Mouse (Mus musculus) erythroblast, embryonic 14.5 days (primary cell): ENCODE measurements around the gene Olfr1061. TPM values are rescaled to one million over a fixed set of nuclear protein-coding genes. Genes with fewer than 3 reads are reported as not detected.
"Not testable (repeated sequence)": the region's sequence is repeated elsewhere in the genome, so short reads cannot be mapped to it uniquely, and the experiment has no call there.

Experiments
- H3K27me3 ChIP-seq: 2 replicates; pipeline ENCODE4 v1.6.1; 2012; ENCODE audit warnings: inconsistent platforms; ENCODE audit not compliant: control insufficient read depth
- H3K36me3 ChIP-seq: 2 replicates; pipeline ENCODE4 v1.6.1; 2012; ENCODE audit warnings: mild to moderate bottlenecking, inconsistent platforms; ENCODE audit not compliant: control insufficient read depth
- H3K4me1 ChIP-seq: 2 replicates; pipeline ENCODE4 v1.6.1; 2012; ENCODE audit warnings: inconsistent platforms; ENCODE audit not compliant: control insufficient read depth
- H3K4me3 ChIP-seq: replicated peaks from 2 replicates; pipeline ENCODE3; 2012; ENCODE audit warnings: moderate library complexity, mild to moderate bottlenecking, inconsistent platforms
- H3K9me3 ChIP-seq: 2 replicates; pipeline ENCODE4 v1.6.1; 2012; ENCODE audit warnings: low read length, inconsistent platforms, mixed read lengths; ENCODE audit not compliant: control insufficient read depth
- GATA1 ChIP-seq: IDR thresholded peaks from 2 replicates; pipeline ENCODE4 v1.6.1; 2012; ENCODE audit warnings: low read length, inconsistent platforms, mixed read lengths
- TAL1 ChIP-seq: IDR thresholded peaks from 3 replicates; pipeline ENCODE4 v1.6.1; 2012; ENCODE audit warnings: low read length, inconsistent platforms, mixed read lengths
- polyA plus RNA-seq: library from polyadenylated mRNA; stranded (reverse); fragments of >175 nt; gene quantifications from 2 replicates; pipeline ENCODE4 v1.2.3, GENCODE M21; 2012

Gene Olfr1061
- 0.04 TPM in 1 of 2 replicates, not detected in the other for polyA plus RNA-seq

GRCm38 (mm10) chr2:86413950-86414349 lies at the start of gene Olfr1061:
Olfr1061 (minus strand) TSS chr2:86414050.
- Histone ChIP-seq H3K4me3 (no peak within 1 kb of the TSS), H3K4me1 (no peaks in the 10 kb centered on the region), H3K27me3 (no peaks in the 10 kb centered on the region), H3K36me3 (no peaks in the 10 kb centered on the region), H3K9me3 (no peaks in the 10 kb centered on the region)
- no peak for TF ChIP-seq TAL1

GRCm38 (mm10) chr2:86460434-86460833 lies 46.6 kb upstream of the Olfr1061 start:
- Histone ChIP-seq H3K9me3 (no peaks in the 10 kb centered on the region), H3K4me3 (no peak overlapping the region), H3K36me3 (no peaks in the 10 kb centered on the region), H3K27me3 (no peaks in the 10 kb centered on the region), H3K4me1 (no peaks in the 10 kb centered on the region)
- TF ChIP-seq TAL1 (no peak), GATA1 (no peak)

GRCm38 (mm10) chr2:86456169-86456568 lies 42.3 kb upstream of the Olfr1061 start, which contains the start of gene Olfr1066:
Olfr1066 (minus strand) TSS chr2:86456269.
- H3K4me3 ChIP-seq: no peak within 1 kb of the TSS
- TF ChIP-seq GATA1 (no peak), TAL1 (no peak)
- H3K27me3 ChIP-seq: no peaks in the 10 kb centered on the region
- no peaks in the 10 kb centered on the region for H3K4me1 ChIP-seq
- H3K9me3 ChIP-seq: no peaks in the 10 kb centered on the region
- H3K36me3 ChIP-seq: no peaks in the 10 kb centered on the region

DNA sequence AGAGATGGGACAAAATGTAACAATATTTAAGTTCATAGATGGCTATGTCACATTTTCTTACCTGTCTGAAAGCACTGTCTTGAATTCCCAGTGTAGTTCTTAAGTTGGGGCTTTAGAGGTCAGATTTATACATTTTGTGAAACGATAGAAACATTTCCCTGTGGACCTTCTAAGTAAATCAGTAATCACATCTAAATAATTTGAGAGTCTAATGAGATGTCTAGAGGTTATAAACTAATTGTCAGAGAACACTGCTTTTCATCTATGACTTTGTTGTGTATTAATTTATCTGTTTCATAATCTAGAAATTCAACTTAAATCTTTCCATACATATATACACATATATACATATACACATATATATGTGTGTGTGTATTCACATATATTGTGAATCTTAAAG lies 36.6 kb upstream of the Olfr1061 start, which contains the start of gene Olfr1065:
Gene Olfr1065 (minus strand): TSS at position 101 of the 400 bp plus-strand sequence.
- not testable (repeated sequence) for H3K4me3 ChIP-seq, H3K36me3 ChIP-seq, H3K9me3 ChIP-seq, H3K27me3 ChIP-seq, H3K4me1 ChIP-seq

DNA sequence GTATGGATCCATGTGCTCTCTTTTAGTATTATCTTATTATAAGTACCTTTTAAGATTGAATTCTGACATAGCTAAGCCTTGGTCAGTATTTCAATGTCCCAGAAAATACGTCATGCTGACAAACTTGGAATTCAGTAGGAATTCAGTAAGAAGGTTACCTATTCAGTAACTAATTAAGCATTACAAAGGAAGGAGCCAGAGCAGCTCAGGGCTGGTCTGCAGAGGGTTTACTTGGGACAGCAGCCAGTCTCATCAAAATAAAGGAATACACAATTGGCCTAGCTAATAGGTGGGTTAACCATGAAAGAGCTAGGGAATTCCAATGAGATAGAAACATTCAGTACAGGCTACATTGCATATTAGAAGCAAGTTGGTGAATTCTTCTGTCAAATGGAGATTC lies 28.3 kb upstream of the Olfr1061 start:
- H3K4me3 ChIP-seq, H3K9me3 ChIP-seq, H3K36me3 ChIP-seq, H3K27me3 ChIP-seq, H3K4me1 ChIP-seq: not testable (repeated sequence)

- not testable (repeated sequence) for H3K9me3 ChIP-seq, H3K27me3 ChIP-seq
These were observed 14.7 kb upstream of the Olfr1061 start for GRCm38 (mm10) chr2:86428511-86428910.

DNA sequence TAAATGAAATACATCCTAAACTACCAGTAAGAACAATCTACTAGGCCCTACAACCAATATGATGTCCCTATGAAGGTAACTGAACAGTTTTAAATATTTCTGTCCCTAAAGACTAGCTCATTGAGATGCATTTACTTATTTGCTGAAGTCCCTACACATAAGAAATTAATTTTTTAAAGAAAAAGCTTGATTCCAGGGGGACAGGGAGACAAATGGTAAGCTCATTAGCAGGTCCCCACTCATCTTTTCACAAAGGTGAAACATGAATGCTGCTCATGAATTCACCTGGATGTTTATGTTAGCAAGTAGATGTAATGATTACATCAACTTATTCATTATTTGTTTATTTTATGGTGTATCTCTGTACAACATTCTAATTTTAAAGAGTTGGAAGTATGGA lies 12.8 kb upstream of the Olfr1061 start, which contains the start of gene Olfr1062:
Gene Olfr1062 (minus strand): TSS at position 101 of the 400 bp plus-strand sequence.
- not testable (repeated sequence) for H3K27me3 ChIP-seq, H3K9me3 ChIP-seq, H3K36me3 ChIP-seq, H3K4me1 ChIP-seq, H3K4me3 ChIP-seq

More at GRCm38 (mm10) chr2:86428511-86428910, 14.7 kb upstream of the Olfr1061 start:
- H3K4me3 ChIP-seq, H3K36me3 ChIP-seq, H3K4me1 ChIP-seq: not testable (repeated sequence)

DNA sequence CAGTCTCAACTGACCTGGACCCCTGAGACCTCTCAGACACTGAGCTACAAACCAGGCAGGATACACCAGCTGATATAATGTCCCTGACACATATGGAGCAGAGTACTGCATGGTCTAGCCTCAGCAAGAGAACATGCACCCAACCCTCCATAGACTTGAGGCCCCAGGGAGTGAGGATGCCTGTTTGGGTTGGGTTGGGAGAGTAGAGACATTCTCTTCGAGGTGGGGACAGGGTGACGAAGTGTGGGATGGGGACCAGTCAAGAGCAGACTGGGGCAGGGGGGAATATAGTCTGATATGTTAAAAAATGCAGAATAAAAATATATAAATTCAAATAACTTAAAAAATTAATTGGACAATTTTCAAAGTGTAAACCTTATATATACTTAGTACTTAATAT lies 18.7 kb downstream of the Olfr1061 start:
- TF ChIP-seq TAL1: no peak
- TF ChIP-seq GATA1: no peak
- Histone ChIP-seq H3K4me3 (no peak overlapping the region), H3K27me3 (no peaks in the 10 kb centered on the region), H3K36me3 (no peaks in the 10 kb centered on the region), H3K4me1 (no peaks in the 10 kb centered on the region), H3K9me3 (peaks cover 4% of the 10 kb centered on the region; the same call in 1 of the 2 replicates)

DNA sequence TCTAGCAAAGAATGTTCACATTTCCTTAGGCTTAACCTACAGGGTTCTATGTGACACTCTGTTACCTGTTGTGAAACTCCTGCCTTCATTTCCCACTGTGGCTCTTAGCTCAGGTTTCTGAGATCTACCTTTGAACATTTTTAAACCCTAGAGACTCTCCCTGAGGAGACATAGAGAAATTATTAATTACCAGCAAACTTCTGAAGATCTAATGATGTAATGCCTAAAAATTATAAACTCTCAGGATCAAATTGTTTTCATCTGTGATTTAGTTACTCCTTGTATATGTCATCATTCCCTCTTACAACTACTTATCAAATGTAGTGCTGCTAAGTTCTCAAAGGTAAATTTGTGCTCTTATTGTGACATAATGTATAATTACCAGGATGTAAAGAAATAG lies 25.4 kb downstream of the Olfr1061 start, which contains the start of gene Olfr1058:
Gene Olfr1058 (minus strand): TSS at position 101 of the 400 bp plus-strand sequence.
- not testable (repeated sequence) for H3K27me3 ChIP-seq, H3K9me3 ChIP-seq, H3K36me3 ChIP-seq, H3K4me1 ChIP-seq, H3K4me3 ChIP-seq

GRCm38 (mm10) chr2:86378293-86378692 lies 35.6 kb downstream of the Olfr1061 start, which contains the start of gene Olfr1057:
Olfr1057 (minus strand) TSS chr2:86378393.
- H3K4me3 ChIP-seq: no peak within 1 kb of the TSS
- no peaks in the 10 kb centered on the region for H3K36me3 ChIP-seq
- no peaks in the 10 kb centered on the region for H3K27me3 ChIP-seq
- no peaks in the 10 kb centered on the region for H3K4me1 ChIP-seq
- peaks cover 2% of the 10 kb centered on the region; the same call in 1 of the 2 replicates for H3K9me3 ChIP-seq
- TF ChIP-seq GATA1 (no peak), TAL1 (no peak)

- H3K36me3 ChIP-seq, H3K27me3 ChIP-seq, H3K4me3 ChIP-seq, H3K4me1 ChIP-seq, H3K9me3 ChIP-seq: not testable (repeated sequence)
These were observed 47.5 kb downstream of the Olfr1061 start for GRCm38 (mm10) chr2:86366342-86366741.

Other genes starting within 250 kb of the Olfr1061 start
- gene Olfr1043, start 246.5 kb downstream of the Olfr1061 start, polyA plus RNA-seq: not detected in 2 replicates
- gene Olfr1044, start 236.2 kb downstream of the Olfr1061 start, polyA plus RNA-seq: not detected in 2 replicates
- not detected in 2 replicates for gene Olfr52, start 228.4 kb downstream of the Olfr1061 start, polyA plus RNA-seq
- not detected in 2 replicates for gene Olfr1045, start 211.0 kb downstream of the Olfr1061 start, polyA plus RNA-seq
- not detected in 2 replicates for gene Olfr1046, start 194.7 kb downstream of the Olfr1061 start, polyA plus RNA-seq
- gene Olfr1047, start 182.6 kb downstream of the Olfr1061 start, polyA plus RNA-seq: not detected in 2 replicates
- not detected in 2 replicates for gene Olfr1048, start 173.8 kb downstream of the Olfr1061 start, polyA plus RNA-seq
- not detected in 2 replicates for gene Olfr1049, start 155.7 kb downstream of the Olfr1061 start, polyA plus RNA-seq
- gene Olfr1051, start 135.0 kb downstream of the Olfr1061 start, polyA plus RNA-seq: not detected in 2 replicates
- not detected in 2 replicates for gene Olfr1052, start 121.6 kb downstream of the Olfr1061 start, polyA plus RNA-seq
- gene Olfr1053, start 98.8 kb downstream of the Olfr1061 start, polyA plus RNA-seq: not detected in 2 replicates
- gene Olfr1054, start 78.6 kb downstream of the Olfr1061 start, polyA plus RNA-seq: not detected in 2 replicates
- not detected in 2 replicates for gene Olfr1055, start 63.8 kb downstream of the Olfr1061 start, polyA plus RNA-seq
- not detected in 2 replicates for gene Olfr1056, start 51.6 kb downstream of the Olfr1061 start, polyA plus RNA-seq
- not detected in 2 replicates for gene Olfr1057, start 35.7 kb downstream of the Olfr1061 start, polyA plus RNA-seq
- not detected in 2 replicates for gene Olfr1058, start 25.5 kb downstream of the Olfr1061 start, polyA plus RNA-seq
- gene Olfr1062, start 12.7 kb upstream of the Olfr1061 start, polyA plus RNA-seq: not detected in 2 replicates
- not detected in 2 replicates for gene Olfr1065, start 36.5 kb upstream of the Olfr1061 start, polyA plus RNA-seq
- gene Olfr1066, start 42.2 kb upstream of the Olfr1061 start, polyA plus RNA-seq: not detected in 2 replicates
- gene Olfr228, start 73.3 kb upstream of the Olfr1061 start, polyA plus RNA-seq: not detected in 2 replicates
- not detected in 2 replicates for gene Olfr1076, start 94.4 kb upstream of the Olfr1061 start, polyA plus RNA-seq
- gene Olfr1079, start 128.4 kb upstream of the Olfr1061 start, polyA plus RNA-seq: not detected in 2 replicates
- not detected in 2 replicates for gene Olfr1080, start 144.2 kb upstream of the Olfr1061 start, polyA plus RNA-seq
- gene Olfr1082, start 184.9 kb upstream of the Olfr1061 start, polyA plus RNA-seq: not detected in 2 replicates
- gene Olfr1084, start 225.7 kb upstream of the Olfr1061 start, polyA plus RNA-seq: not detected in 2 replicates
- not detected in 2 replicates for gene Olfr1085, start 248.0 kb upstream of the Olfr1061 start, polyA plus RNA-seq